Mouse (Mus musculus) erythroblast, embryonic 14.5 days (primary cell): ENCODE results near the gene BC049352.

Experiments
- GATA1 ChIP-seq: IDR thresholded peaks from 2 replicates; pipeline ENCODE4 v1.6.1; 2012; ENCODE audit warnings: low read length, inconsistent platforms, mixed read lengths
- TAL1 ChIP-seq: IDR thresholded peaks from 3 replicates; pipeline ENCODE4 v1.6.1; 2012; ENCODE audit warnings: low read length, inconsistent platforms, mixed read lengths

DNA sequence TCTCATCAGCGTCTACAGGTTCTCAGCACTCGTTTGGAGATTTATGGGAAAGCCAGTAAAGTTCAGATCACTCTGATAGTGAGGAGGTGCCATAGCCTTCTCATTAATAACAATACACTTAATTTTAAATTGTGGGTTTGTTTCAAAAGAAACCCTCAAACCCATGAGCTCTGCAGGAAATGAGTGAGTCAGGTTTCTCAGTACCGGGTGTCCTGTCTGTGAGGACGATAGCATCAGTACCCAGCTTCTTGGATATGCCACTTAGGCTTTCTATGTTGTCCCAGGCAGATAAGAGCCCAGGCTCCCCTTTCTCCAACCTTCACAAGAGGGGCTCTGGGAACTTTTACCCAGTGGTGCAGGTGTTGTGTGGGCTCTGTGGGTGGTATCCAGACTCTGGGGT is 70.2 kb downstream of the BC049352 start:
- TF ChIP-seq GATA1 (no peak), TAL1 (no peak)
